Mouse (Mus musculus): ENCODE results near the gene Amd2.

DNA sequence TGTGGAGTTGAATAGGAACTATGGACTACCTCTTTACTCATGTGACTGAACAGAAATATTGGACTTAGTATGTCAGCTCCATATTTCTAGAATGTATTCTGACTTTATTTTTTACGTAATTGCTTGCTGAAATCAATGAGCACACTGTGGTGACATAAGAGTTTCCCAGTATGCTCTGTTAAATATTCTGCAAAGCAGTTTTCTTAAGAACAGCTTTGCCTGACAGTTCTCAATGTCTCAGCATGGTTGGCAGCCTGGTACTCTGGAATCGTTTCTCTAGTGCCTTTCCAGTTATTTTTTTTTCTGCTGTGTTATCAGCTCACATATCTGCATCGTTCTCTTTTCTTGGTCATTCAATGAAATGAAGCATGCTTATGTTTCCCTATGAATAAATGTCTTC, 49.6 kb upstream of the Amd2 start:
- no peak for TF ChIP-seq CTCF (IDR thresholded peaks at IDR 0.05; ENCODE audit: low read depth, low read length)
- TF ChIP-seq POLR2A (IDR thresholded peaks at IDR 0.05; ENCODE audit: extremely low read depth, insufficient read depth, low read length) = no peak

All from liver, adult 2 months (tissue).